Mouse (Mus musculus): ENCODE data around the gene Atg4b. TPM values are rescaled to one million over a fixed set of nuclear protein-coding genes. Genes with fewer than 3 reads are reported as not detected.

Gene Atg4b
- 45.1 and 47.5 TPM in 2 replicates for polyA plus RNA-seq (2015; fragmentation: Nextera tagmentation; extraction: Ambion mirVana)

DNA sequence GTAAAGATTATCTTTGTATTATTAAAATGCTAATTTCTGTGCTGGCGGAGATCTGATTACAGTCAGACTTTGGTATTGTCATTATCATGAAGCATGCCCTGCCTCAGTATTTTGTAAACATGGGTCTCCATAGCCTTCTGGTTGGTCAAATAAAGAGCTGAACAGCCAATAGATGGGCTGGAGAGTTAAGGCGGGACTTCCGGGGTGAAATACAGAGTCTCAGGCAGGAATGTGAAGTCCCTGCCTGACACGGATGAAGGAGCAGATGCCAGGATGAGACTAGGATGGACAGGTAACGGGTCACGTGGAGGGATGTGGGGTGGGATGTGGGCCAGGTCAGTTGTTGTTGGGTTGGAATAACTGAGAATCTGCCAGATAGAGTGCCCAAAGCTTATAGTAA is at the start of gene Atg4b:
Atg4b (plus strand) TSS at position 211 of the 400 bp plus-strand sequence.

DNA sequence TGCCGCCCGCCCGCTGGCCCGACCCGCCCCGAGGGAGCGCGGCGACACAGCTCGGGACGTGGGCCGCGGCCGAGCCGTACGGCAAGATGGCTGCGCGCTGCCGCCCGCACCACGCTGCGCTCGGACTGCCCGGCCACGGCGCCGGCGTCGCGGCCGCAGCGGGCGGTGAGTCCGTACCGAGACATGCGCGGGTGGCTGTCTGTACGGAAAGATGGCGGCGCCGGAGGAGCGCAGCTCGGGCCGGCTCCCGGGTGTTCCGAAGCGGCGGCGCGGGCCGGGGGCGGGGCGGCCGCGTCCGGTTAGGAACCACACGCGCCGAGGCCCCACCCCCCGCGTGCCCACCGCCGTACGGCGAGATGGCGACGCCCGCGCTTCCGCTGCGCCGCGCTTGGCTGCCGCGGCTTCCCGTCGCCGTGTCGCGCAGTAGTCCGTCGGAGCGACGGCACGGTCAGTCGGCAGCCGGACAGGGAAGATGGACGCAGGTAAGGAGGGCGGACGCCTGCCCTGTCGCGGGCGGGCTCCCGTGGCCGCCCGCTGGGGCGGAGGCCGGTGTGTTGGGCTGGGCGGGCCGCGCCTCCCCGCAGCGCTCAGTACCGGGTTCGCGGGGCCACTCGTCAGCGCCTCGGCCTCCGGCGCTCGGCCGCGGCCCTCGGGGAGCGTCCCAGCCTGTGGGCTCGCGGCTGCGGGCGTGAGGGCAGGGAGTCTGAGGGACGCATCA is 3.4 kb downstream of the Atg4b start, which contains the start of gene Thap4:
Thap4 (minus strand) TSS at position 292 of the 718 bp plus-strand sequence.

DNA sequence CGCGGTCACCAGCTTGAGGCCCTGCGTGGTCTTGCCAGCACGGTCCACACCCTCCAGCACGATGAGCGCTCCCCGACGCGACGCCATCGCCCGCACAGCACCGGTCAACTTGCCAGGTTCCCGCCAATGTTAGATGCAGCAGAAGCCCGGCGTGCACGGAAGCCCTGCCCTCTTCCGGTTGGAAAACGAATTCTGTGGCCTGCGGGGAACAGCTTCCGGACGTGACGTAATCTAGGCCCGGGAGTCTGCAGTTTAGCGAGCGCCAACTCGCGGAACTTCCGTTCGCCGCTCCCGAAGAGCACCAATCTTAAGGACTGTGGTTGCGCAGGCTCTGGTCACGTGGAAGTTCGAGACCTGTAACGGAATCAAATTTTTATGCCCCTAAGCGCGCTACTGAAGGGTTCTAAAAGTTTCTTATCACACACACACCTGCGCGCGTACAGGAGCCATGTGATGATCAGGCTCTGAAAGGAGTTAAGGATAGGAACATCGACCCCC is 50.5 kb downstream of the Atg4b start, which contains the start of gene Dtymk:
Dtymk (minus strand) TSS at position 194 of the 498 bp plus-strand sequence.

DNA sequence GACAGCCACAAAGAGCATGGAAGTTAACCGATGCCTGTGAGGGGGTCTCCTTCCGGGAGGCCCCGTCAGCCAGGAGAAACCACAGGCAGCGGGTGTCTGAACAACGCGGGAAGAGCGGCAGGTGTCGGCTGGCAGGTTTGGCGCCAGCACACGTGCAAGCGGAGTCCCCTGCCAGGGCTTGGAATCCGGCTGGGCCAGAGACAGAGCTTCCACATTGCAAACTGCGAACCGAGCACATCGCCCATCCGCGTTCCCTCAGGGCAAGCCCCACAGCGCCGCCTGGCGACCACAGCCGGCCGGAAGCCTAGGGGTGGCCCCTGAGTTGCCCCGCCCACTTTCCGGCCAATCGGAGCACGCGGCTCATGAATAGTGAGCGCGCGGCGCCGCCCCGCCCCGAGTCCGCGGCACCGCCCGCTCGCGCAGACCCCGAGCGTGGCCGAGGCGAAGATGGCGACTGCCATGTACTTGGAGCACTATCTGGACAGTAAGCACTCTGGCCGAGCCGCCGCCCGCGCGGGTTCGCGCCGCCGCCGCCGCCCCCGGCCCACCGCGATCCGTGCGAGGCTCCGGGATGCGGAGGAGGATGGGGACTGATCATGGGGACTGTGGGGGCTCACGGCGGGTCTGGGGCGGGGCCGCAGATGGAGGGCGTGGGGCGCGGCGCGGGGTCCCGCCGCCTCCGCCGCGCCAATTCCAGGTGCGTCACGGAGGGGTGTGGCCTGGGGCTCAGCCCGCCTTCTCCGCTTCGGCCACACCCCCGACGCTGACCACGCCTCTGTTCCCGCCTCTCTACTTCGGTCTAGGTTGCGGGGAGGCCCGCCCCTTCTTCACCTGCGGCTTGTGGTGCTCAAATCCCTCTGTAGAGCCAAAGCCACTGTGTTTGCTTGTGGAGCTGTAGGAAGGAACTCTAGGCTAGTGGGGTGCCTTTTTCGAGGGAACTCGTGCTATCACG is 52.5 kb downstream of the Atg4b start, which contains the start of gene Ing5:
Ing5 (plus strand) TSS at position 410 of the 952 bp plus-strand sequence.

DNA sequence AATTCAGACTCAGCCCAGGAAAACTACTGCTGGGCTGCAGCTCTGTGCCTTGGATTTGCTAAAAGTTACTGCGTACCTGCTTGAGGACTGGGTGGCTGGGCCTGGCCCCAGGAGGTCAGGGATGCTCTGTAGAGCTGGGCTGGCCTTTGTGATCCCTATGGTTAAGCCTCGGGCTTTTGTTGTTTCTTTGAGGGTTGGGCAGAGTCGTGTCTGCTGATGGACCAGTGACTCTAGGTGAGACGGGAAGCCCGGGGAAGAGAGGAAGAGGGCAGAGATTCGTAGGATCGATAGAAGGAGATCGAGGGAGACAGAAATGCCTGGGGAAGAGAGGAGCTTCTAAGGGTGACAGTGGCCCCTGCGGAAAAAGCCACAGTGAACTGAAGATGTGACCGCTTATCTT is 73.3 kb downstream of the Atg4b start, which contains the start of gene D2hgdh:
D2hgdh (plus strand) TSS at position 301 of the 400 bp plus-strand sequence.

Other genes starting within 250 kb of the Atg4b start
- gene Farp2, start 239.4 kb upstream of the Atg4b start, polyA plus RNA-seq (2015; fragmentation: Nextera tagmentation; extraction: Ambion mirVana), result 3.3 and 3.4 TPM in 2 replicates
- gene Stk25, start 92.8 kb upstream of the Atg4b start, polyA plus RNA-seq (2015; fragmentation: Nextera tagmentation; extraction: Ambion mirVana), result 108 and 117 TPM in 2 replicates
- 17.9 and 25.3 TPM in 2 replicates for gene Bok, start 65.8 kb upstream of the Atg4b start, polyA plus RNA-seq (2015; fragmentation: Nextera tagmentation; extraction: Ambion mirVana)
- gene Thap4, start 3.4 kb downstream of the Atg4b start, polyA plus RNA-seq (2015; fragmentation: Nextera tagmentation; extraction: Ambion mirVana), result 37.5 and 37.7 TPM in 2 replicates
- gene Dtymk, start 50.4 kb downstream of the Atg4b start, polyA plus RNA-seq (2015; fragmentation: Nextera tagmentation; extraction: Ambion mirVana), result 75.9 and 83.5 TPM in 2 replicates
- 4.3 and 4.4 TPM in 2 replicates for gene Ing5, start 52.5 kb downstream of the Atg4b start, polyA plus RNA-seq (2015; fragmentation: Nextera tagmentation; extraction: Ambion mirVana)
- gene D2hgdh, start 73.4 kb downstream of the Atg4b start, polyA plus RNA-seq (2015; fragmentation: Nextera tagmentation; extraction: Ambion mirVana), result 9.1 and 9.8 TPM in 2 replicates
- gene Gal3st2, start 109.8 kb downstream of the Atg4b start, polyA plus RNA-seq (2015; fragmentation: Nextera tagmentation; extraction: Ambion mirVana), result 0.50 and 0.74 TPM in 2 replicates
- 0.06 and 0.19 TPM in 2 replicates for gene Gal3st2b, start 166.8 kb downstream of the Atg4b start, polyA plus RNA-seq (2015; fragmentation: Nextera tagmentation; extraction: Ambion mirVana)
- gene Gal3st2c, start 239.0 kb downstream of the Atg4b start, polyA plus RNA-seq (2015; fragmentation: Nextera tagmentation; extraction: Ambion mirVana), result not detected in 2 replicates